Mouse (Mus musculus): ENCODE measurements around the gene Gcn1l1. TPM values are rescaled to one million over a fixed set of nuclear protein-coding genes. Genes with fewer than 3 reads are reported as not detected.

Gene Gcn1l1
- polyA plus RNA-seq, 1 experiment: not detected

DNA sequence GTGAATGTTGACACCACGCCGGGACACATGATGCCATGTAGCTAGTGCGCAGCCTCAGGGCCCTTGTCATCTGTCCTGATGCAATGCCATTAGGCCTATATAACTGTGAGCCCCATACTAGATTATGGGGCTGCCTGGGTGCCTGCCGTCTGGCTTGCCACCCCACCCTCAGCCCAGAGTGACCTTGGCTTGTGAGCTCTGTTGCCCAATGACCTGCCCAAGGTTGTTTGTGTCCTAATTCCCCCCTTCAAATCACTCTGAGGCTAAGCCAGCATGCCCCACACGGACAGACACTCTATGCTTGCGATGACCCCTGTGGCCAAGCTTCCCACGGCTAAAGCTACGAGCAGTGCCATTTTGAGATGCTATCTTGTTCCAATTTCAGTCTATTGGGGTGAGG, 84.6 kb downstream of the Gcn1l1 start:
- H3K27ac ChIP-seq (ENCODE audit: insufficient read depth, low read depth, low read length): no peak overlapping the region
- 91% methylated on average over 8 of the region's 8 CpGs for WGBS

GRCm38 (mm10) chr5:115650885-115651284, 85.8 kb downstream of the Gcn1l1 start:
- Histone ChIP-seq H3K27ac (ENCODE audit: insufficient read depth, low read depth, low read length) (no peak overlapping the region), H3K4me1 (ENCODE audit: control insufficient read depth, insufficient read depth, low read length) (peaks cover 14% of the 10 kb centered on the region), H3K4me3 (ENCODE audit: insufficient read depth, low read depth, low read length) (no peak overlapping the region)
- WGBS: 90% methylated on average over 10 of the region's 10 CpGs
- TF ChIP-seq POLR2A (IDR thresholded peaks at IDR 0.05; ENCODE audit: insufficient read depth, low read depth, low read length) (no peak), CTCF (IDR thresholded peaks at IDR 0.05; ENCODE audit: insufficient read depth, low read depth, low read length) (no peak)

More for the DNA sequence above, 84.6 kb downstream of the Gcn1l1 start:
- H3K4me1 ChIP-seq (ENCODE audit: control insufficient read depth, insufficient read depth, low read length): peaks cover 14% of the 10 kb centered on the region
- no peak for TF ChIP-seq CTCF (IDR thresholded peaks at IDR 0.05; ENCODE audit: insufficient read depth, low read depth, low read length)
- no peak for TF ChIP-seq POLR2A (IDR thresholded peaks at IDR 0.05; ENCODE audit: insufficient read depth, low read depth, low read length)
- no peak overlapping the region for H3K4me3 ChIP-seq (ENCODE audit: insufficient read depth, low read depth, low read length)

DNA sequence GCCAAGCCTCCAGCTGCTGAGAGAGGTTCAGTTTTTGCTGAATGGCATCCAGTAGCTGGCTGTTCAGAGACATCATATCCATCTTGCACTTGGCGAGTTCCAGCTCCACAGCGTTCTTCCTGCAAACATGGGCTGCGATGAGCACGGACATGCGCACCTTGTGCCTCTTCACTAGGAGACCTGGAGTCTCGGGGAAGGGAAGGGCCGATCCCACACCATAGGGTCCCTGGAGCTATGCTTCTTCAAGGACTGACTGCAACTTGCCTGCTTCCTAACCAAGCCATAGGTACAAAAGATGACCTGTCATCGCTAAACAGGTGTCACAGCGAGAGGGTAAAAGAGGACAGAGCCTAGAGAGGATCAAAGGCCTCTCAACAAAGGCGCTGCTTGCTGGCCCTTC, 86.8 kb downstream of the Gcn1l1 start:
- WGBS: 91% methylated on average over 10 of the region's 10 CpGs
- Histone ChIP-seq H3K27ac (ENCODE audit: insufficient read depth, low read depth, low read length) (no peak overlapping the region), H3K4me3 (ENCODE audit: insufficient read depth, low read depth, low read length) (no peak overlapping the region), H3K4me1 (ENCODE audit: control insufficient read depth, insufficient read depth, low read length) (peaks cover 14% of the 10 kb centered on the region)
- TF ChIP-seq CTCF (IDR thresholded peaks at IDR 0.05; ENCODE audit: insufficient read depth, low read depth, low read length) (no peak), POLR2A (IDR thresholded peaks at IDR 0.05; ENCODE audit: insufficient read depth, low read depth, low read length) (no peak)

DNA sequence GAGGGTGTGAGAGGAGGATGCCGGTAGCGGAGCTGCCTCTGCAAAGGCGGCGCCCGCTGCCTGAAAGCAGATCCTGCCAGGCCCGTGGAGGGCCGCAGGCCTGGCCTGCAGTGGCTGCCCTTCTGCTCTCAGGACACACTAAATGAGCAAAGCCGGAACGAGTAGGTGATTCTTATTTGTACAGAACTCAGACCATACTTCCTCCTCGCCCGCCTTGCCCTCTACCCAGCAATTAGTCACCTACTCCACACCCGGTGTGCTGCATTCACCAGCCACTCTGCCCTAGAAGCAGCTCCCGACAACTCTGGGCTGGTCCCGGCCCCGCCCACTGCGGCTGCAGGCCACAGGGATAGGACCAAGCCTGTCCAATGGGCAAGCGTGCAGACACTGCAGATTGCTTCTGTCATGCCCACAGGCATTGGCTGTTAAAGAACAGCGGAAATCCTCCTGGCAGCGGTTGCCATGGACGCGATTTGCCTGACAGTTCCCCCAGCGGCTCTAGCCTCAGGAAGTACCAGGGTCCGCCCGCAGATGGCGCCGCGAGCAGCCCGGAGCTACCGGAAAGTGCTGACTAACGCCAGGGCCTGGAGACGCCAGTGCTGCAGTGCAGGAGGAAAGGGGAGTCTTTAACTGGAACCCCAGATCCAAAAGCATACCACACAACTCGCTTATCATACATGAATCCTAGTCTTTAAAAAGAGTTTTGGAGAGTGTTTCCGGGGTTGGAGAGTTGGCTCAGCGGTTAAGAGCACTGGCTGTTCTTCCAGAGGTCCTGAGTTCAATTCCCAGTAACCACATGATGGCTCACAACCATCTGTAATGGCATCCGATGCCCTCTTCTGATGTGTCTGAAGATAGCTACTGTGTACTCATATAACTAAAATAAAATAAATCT, 87.9 kb downstream of the Gcn1l1 start:
- TF ChIP-seq CTCF (IDR thresholded peaks at IDR 0.05; ENCODE audit: insufficient read depth, low read depth, low read length): peak; percentile 94
- peak; percentile 67 for TF ChIP-seq POLR2A (IDR thresholded peaks at IDR 0.05; ENCODE audit: insufficient read depth, low read depth, low read length)
- Histone ChIP-seq H3K4me3 (ENCODE audit: insufficient read depth, low read depth, low read length) (peak overlapping the region; percentile 46), H3K4me1 (ENCODE audit: control insufficient read depth, insufficient read depth, low read length) (peaks cover 14% of the 10 kb centered on the region), H3K27ac (ENCODE audit: insufficient read depth, low read depth, low read length) (peak overlapping the region; percentile 49)
- 2% methylated on average over 35 of the region's 35 CpGs for WGBS

- Histone ChIP-seq H3K4me3 (ENCODE audit: insufficient read depth, low read depth, low read length) (no peak overlapping the region), H3K4me1 (ENCODE audit: control insufficient read depth, insufficient read depth, low read length) (peaks cover 14% of the 10 kb centered on the region), H3K27ac (ENCODE audit: insufficient read depth, low read depth, low read length) (no peak overlapping the region)
- TF ChIP-seq POLR2A (IDR thresholded peaks at IDR 0.05; ENCODE audit: insufficient read depth, low read depth, low read length) (no peak), CTCF (IDR thresholded peaks at IDR 0.05; ENCODE audit: insufficient read depth, low read depth, low read length) (no peak)
- WGBS: 96% methylated on average over 12 of the region's 12 CpGs
These were observed 88.7 kb downstream of the Gcn1l1 start for GRCm38 (mm10) chr5:115653776-115654175.

DNA sequence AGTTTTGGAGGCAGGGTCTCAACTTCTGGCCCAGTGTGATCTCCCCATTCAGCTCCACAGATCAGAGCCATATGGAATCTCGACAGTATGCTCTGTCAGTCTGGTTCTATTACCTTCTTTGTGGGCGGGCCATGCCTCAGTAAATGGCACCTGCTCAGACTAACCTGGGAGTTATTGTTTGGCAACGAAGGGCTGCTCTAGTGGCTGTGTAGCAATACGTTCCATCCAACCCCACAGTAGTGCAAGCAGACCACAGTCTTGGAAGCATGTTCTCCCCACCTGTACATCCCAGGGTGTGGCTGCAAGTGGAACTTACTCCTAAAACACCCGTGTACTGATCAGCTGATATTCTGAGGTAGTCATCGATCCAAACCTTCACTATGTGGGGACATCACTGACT, 91.6 kb downstream of the Gcn1l1 start:
- WGBS: 84% methylated on average over 6 of the region's 6 CpGs
- Histone ChIP-seq H3K27ac (ENCODE audit: insufficient read depth, low read depth, low read length) (no peak overlapping the region), H3K4me3 (ENCODE audit: insufficient read depth, low read depth, low read length) (no peak overlapping the region), H3K4me1 (ENCODE audit: control insufficient read depth, insufficient read depth, low read length) (peaks cover 7% of the 10 kb centered on the region)
- TF ChIP-seq POLR2A (IDR thresholded peaks at IDR 0.05; ENCODE audit: insufficient read depth, low read depth, low read length): no peak
- no peak for TF ChIP-seq CTCF (IDR thresholded peaks at IDR 0.05; ENCODE audit: insufficient read depth, low read depth, low read length)

- H3K4me3 ChIP-seq (ENCODE audit: insufficient read depth, low read depth, low read length): no peak overlapping the region
- 84% methylated on average over 1 of the region's 1 CpGs for WGBS
- H3K27ac ChIP-seq (ENCODE audit: insufficient read depth, low read depth, low read length): no peak overlapping the region
- peaks cover 2% of the 10 kb centered on the region; the same call in 1 of the 2 replicates for H3K4me1 ChIP-seq (ENCODE audit: control insufficient read depth, insufficient read depth, low read length)
- TF ChIP-seq CTCF (IDR thresholded peaks at IDR 0.05; ENCODE audit: insufficient read depth, low read depth, low read length) (no peak), POLR2A (IDR thresholded peaks at IDR 0.05; ENCODE audit: insufficient read depth, low read depth, low read length) (no peak)
These were observed 92.2 kb downstream of the Gcn1l1 start for GRCm38 (mm10) chr5:115657234-115657633.

DNA sequence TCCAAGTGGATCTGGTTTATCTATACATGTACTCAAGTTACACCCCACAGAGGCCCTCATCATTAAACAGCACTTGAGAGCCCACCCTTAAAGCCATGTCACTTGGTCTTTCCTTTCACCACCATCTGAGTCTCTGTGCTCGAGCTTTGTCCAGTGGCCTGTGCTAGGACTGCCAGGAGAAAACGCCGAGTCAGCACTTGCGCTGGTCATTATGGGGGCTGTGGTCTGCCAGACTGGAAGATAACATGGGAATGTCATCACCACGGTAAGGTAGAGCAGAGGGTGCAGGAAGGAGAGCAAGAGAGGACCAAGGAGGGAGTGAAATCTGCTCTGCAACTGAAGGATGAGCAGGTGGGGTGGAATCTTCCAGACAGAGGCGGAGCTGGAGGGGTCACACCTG, 93.3 kb downstream of the Gcn1l1 start:
- Histone ChIP-seq H3K27ac (ENCODE audit: insufficient read depth, low read depth, low read length) (no peak overlapping the region), H3K4me3 (ENCODE audit: insufficient read depth, low read depth, low read length) (no peak overlapping the region), H3K4me1 (ENCODE audit: control insufficient read depth, insufficient read depth, low read length) (no peaks in the 10 kb centered on the region)
- TF ChIP-seq CTCF (IDR thresholded peaks at IDR 0.05; ENCODE audit: insufficient read depth, low read depth, low read length): no peak
- TF ChIP-seq POLR2A (IDR thresholded peaks at IDR 0.05; ENCODE audit: insufficient read depth, low read depth, low read length): no peak
- 90% methylated on average over 6 of the region's 6 CpGs for WGBS

- WGBS: 88% methylated on average over 22 of the region's 22 CpGs
- H3K4me3 ChIP-seq (ENCODE audit: insufficient read depth, low read depth, low read length): no peak overlapping the region
- no peak overlapping the region for H3K27ac ChIP-seq (ENCODE audit: insufficient read depth, low read depth, low read length)
- TF ChIP-seq POLR2A (IDR thresholded peaks at IDR 0.05; ENCODE audit: insufficient read depth, low read depth, low read length): no peak
- TF ChIP-seq CTCF (IDR thresholded peaks at IDR 0.05; ENCODE audit: insufficient read depth, low read depth, low read length): no peak
- peaks cover 8% of the 10 kb centered on the region for H3K4me1 ChIP-seq (ENCODE audit: control insufficient read depth, insufficient read depth, low read length)
These were observed 97.6 kb downstream of the Gcn1l1 start for GRCm38 (mm10) chr5:115662658-115663057.

All from olfactory bulb, adult 2 months (tissue).